Mouse (Mus musculus) lung, adult 2 months (tissue): ENCODE results near the gene Psmb7. TPM values are rescaled to one million over a fixed set of nuclear protein-coding genes. Genes with fewer than 3 reads are reported as not detected.

Source experiments
- DNase-seq: peaks from one replicate; pipeline ENCODE4 v3.0.0; 2022
- H3K4me1 ChIP-seq: fragments of 200-500 bp; 2 replicates; pipeline ENCODE4 v1.6.1; 2011; ENCODE audit warnings: low read length; ENCODE audit not compliant: control insufficient read depth, insufficient read depth
- H3K4me3 ChIP-seq: fragments of 200-500 bp; replicated peaks from 2 replicates; pipeline ENCODE3; 2011; ENCODE audit warnings: low read depth, mild to moderate bottlenecking, control low read depth, low read length; ENCODE audit errors: extremely low read depth
- CTCF ChIP-seq: fragments of 200-500 bp; IDR thresholded peaks from 2 replicates; pipeline ENCODE4 v1.5.1; 2011; ENCODE audit warnings: mild to moderate bottlenecking, low read length, control low read depth; ENCODE audit not compliant: insufficient read depth
- POLR2A ChIP-seq: fragments of 200-500 bp; IDR thresholded peaks from 2 replicates; pipeline ENCODE4 v1.6.1; 2011; ENCODE audit warnings: low read depth, mild to moderate bottlenecking, control low read depth, low read length, borderline replicate concordance; ENCODE audit errors: extremely low read depth
- WGBS: fragments of 180-500 bp; shearing (Covaris S2); methylation state at CpG from one replicate; pipeline ENCODE4 v1.1.7; 2018; 5-methylcytosine and 5-hydroxymethylcytosine counted together
- polyA plus RNA-seq: library from polyadenylated mRNA; depleted of rRNA; stranded (reverse); fragments of >200 nt; gene quantifications from 2 replicates; pipeline ENCODE4 v1.2.3, GENCODE M21; 2012

Psmb7 gene
- polyA plus RNA-seq, 1 experiment = 69.8 TPM

GRCm38 (mm10) chr2:38647661-38648060 is 3.8 kb upstream of the Psmb7 start:
- 85% methylated on average over 7 of the region's 7 CpGs for WGBS

GRCm38 (mm10) chr2:38647201-38647606 is 3.3 kb upstream of the Psmb7 start:
- no peak for DNase-seq
- Histone ChIP-seq H3K4me3 (no peak overlapping the region), H3K4me1 (no peaks in the 10 kb centered on the region; the same call in 1 of the 2 replicates)
- TF ChIP-seq POLR2A (no peak), CTCF (no peak)
- WGBS = 62% methylated on average over 8 of the region's 8 CpGs

More at GRCm38 (mm10) chr2:38647661-38648060, 3.8 kb upstream of the Psmb7 start:
- TF ChIP-seq POLR2A (no peak), CTCF (no peak)
- Histone ChIP-seq H3K4me3 (no peak overlapping the region), H3K4me1 (no peaks in the 10 kb centered on the region; the same call in 1 of the 2 replicates)
- DNase-seq = no peak

- 1% methylated on average over 3 of the region's 3 CpGs for WGBS
- peak; percentile 41 for DNase-seq
- Histone ChIP-seq H3K4me1 (no peaks in the 10 kb centered on the region; the same call in 1 of the 2 replicates), H3K4me3 (no peak overlapping the region)
- TF ChIP-seq POLR2A (no peak), CTCF (peak; percentile 54; the same call in 1 of the 2 replicates)
Observed at GRCm38 (mm10) chr2:38645936-38646335, 2.0 kb upstream of the Psmb7 start.

- H3K4me3 ChIP-seq = no peak overlapping the region
- DNase-seq = no peak
- no peaks in the 10 kb centered on the region; the same call in 1 of the 2 replicates for H3K4me1 ChIP-seq
- 86% methylated on average over 1 of the region's 1 CpGs for WGBS
- TF ChIP-seq POLR2A (no peak), CTCF (no peak)
Observed at GRCm38 (mm10) chr2:38641761-38642160, 2.1 kb downstream of the Psmb7 start.

GRCm38 (mm10) chr2:38637716-38638267 is 6.1 kb downstream of the Psmb7 start:
- WGBS = 74% methylated on average over 4 of the region's 4 CpGs

GRCm38 (mm10) chr2:38630574-38630973 is 13.3 kb downstream of the Psmb7 start:
- TF ChIP-seq POLR2A (no peak), CTCF (no peak)
- DNase-seq = no peak
- 87% methylated on average over 2 of the region's 2 CpGs for WGBS
- no peaks in the 10 kb centered on the region for H3K4me1 ChIP-seq
- no peak overlapping the region for H3K4me3 ChIP-seq

More at GRCm38 (mm10) chr2:38637716-38638267, 6.1 kb downstream of the Psmb7 start:
- Histone ChIP-seq H3K4me3 (no peak overlapping the region), H3K4me1 (no peaks in the 10 kb centered on the region)
- DNase-seq = no peak
- TF ChIP-seq POLR2A = no peak

- no peak for DNase-seq
- Histone ChIP-seq H3K4me1 (no peaks in the 10 kb centered on the region), H3K4me3 (no peak overlapping the region)
- WGBS = 90% methylated on average over 3 of the region's 3 CpGs
- TF ChIP-seq POLR2A = no peak
- no peak for TF ChIP-seq CTCF
Observed at GRCm38 (mm10) chr2:38629451-38629850, 14.4 kb downstream of the Psmb7 start.

GRCm38 (mm10) chr2:38628801-38629200 is 15.1 kb downstream of the Psmb7 start:
- TF ChIP-seq POLR2A (no peak), CTCF (no peak)
- 86% methylated on average over 4 of the region's 4 CpGs for WGBS
- no peak overlapping the region for H3K4me3 ChIP-seq
- DNase-seq = no peak
- H3K4me1 ChIP-seq = no peaks in the 10 kb centered on the region

- Histone ChIP-seq H3K4me1 (no peaks in the 10 kb centered on the region; the same call in 1 of the 2 replicates), H3K4me3 (no peak overlapping the region)
- TF ChIP-seq POLR2A (no peak), CTCF (no peak)
- 83% methylated on average over 8 of the region's 8 CpGs for WGBS
- no peak for DNase-seq
Observed at GRCm38 (mm10) chr2:38623821-38624590, 19.9 kb downstream of the Psmb7 start.

- TF ChIP-seq POLR2A = no peak
- no peak for TF ChIP-seq CTCF
- no peak for DNase-seq
- Histone ChIP-seq H3K4me3 (no peak overlapping the region), H3K4me1 (no peaks in the 10 kb centered on the region; the same call in 1 of the 2 replicates)
- WGBS = 80% methylated on average over 3 of the region's 3 CpGs
Observed at GRCm38 (mm10) chr2:38623411-38623810, 20.5 kb downstream of the Psmb7 start.
